Mouse (Mus musculus): Measurements from ENCODE around the gene Unc119. TPM values are rescaled to one million over a fixed set of nuclear protein-coding genes. Genes with fewer than 3 reads are reported as not detected.

Gene Unc119
- 115 and 123 TPM in 2 replicates for total RNA-seq (2023)

DNA sequence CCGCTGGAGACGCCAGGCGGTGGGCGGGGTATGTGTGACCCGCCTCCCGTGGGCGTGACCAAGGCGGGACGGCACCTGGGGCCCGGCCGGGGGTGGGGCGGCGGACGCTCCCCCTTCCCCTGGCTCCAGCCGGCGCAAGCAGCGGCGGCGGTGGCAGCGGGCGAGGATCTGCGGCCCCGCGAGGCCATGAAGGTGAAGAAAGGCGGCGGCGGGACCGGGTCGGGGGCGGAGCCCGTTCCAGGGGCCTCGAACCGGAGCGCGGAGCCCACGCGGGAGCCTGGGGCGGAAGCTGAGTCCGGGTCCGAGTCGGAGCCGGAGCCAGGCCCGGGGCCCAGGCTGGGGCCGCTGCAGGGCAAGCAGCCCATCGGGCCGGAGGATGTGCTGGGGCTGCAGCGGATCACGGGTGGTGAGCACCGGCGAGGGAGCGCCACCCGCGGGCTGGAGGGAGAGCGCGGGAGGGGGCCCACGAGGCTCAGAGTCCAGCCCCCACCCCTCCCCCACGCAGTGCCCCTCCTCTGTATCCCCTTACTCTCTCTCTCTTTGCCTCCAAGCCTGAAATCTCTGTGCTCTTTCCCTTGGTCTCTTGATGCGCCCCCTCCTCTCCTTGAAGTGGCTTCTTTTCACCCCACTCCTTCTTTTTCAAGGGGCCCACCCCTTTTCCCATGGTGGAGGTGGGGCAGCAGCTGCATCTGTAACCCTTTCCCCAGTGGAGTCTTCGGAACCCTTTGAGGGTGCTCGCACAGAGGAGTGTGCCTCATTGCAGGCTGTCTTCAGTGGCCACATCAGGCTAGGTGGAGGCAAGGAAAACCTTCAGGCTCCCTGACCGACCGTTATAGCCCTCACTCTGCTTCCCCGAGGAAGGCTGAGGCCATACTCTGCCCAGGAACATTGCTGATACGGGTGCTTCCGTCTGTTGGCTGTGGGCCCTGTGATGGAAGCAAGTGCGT lies at the start of gene Unc119:
Unc119 (plus strand) TSS at position 102 of the 947 bp plus-strand sequence.

DNA sequence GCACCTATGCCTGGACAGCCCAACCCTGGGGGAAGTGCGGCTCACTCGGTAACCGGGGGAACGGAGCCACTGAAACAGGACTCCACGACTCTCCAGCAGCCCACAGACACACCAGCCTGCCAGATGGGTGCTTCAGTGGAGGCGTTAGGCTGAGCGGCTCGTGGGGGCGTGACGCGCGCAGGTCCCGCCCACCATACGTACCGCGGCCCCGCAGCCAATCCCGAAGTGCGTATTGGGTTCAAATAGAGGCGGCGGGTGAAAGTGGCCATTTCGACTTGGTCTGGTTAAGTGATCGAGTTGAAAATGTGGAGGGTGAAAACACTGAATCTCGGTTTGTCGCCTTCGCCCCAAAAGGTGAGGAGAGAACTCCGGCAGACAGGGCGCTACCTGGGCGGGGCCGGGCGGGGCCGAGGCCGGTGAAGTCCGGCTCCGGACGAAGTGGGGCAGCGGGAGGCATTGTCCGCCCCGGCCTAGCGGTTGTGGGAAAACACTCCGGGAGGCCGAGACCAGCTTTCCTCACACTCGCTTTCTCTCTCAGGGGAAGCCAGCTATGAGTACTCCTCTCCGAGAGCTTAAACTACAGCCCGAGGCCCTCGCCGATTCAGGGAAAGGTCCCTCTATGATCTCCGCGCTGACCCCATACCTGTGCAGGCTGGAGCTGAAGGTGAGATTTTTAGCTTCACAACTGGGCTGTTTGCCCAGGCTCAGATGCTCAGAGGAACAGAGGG lies 41.8 kb upstream of the Unc119 start, which contains the start of gene Spag5:
Spag5 (plus strand) TSS at position 173 of the 728 bp plus-strand sequence.

DNA sequence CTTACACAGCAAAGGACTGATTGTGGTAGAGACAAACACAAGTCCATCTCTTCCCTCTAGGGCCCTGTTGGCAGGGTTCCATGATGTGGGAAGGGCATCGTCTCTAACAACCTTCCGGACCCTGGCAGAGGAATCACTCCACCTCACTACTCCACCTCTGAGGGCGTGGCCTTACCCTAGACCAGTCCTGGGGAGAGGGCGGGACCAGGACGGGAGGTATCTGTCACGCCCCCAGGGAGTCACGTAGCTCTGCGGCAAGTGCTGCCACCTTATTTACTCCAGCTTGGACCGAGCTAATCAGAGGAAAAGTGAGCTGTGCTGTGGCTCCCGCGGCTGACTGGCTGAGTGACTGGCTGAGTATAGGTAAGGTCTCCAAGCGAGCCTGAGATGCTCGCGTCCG lies 20.4 kb upstream of the Unc119 start, which contains the start of gene Aldoc:
Aldoc (plus strand) TSS at position 109 of the 400 bp plus-strand sequence.

DNA sequence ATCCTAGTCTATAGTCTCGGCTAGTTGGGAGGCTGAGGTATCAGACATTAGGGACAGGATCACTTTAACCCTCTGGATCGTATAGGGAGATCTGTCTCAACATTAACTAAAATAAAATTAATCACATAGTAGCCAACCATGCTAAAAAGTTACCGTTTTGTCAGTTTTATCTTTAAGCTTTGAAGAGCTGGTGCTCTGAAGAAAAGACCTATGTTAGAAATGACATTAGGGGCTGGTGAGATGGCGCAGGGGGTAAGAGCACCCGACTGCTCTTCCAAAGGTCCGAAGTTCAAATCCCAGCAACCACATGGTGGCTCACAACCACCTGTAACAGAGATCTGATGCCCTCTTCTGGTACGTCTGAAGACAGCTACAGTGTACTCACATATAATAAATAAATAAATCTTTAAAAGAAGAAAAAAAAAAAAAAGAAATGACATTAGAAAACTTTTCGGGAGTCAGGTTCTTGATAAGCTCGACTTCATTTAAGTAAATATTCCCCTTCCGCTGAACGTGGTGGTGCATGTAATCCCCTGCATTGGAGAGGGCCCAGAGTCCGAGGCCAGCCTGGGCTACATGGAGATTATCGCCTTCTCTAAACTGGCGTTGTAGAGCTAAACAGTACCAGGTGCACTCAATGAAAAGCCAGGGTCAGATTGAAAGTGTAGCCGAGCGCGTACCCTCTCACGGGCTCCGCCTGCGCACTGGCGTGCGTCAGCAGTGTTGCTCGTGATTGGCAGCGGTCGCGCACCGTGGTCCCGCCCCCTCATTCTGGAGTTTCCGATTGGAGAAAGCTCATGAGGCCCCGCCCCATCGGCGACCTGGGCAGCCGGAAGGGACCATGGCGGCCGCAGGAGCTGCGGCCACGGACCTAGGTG lies 15.4 kb upstream of the Unc119 start, which contains the start of gene Pigs:
Pigs (plus strand) TSS at position 782 of the 878 bp plus-strand sequence.

DNA sequence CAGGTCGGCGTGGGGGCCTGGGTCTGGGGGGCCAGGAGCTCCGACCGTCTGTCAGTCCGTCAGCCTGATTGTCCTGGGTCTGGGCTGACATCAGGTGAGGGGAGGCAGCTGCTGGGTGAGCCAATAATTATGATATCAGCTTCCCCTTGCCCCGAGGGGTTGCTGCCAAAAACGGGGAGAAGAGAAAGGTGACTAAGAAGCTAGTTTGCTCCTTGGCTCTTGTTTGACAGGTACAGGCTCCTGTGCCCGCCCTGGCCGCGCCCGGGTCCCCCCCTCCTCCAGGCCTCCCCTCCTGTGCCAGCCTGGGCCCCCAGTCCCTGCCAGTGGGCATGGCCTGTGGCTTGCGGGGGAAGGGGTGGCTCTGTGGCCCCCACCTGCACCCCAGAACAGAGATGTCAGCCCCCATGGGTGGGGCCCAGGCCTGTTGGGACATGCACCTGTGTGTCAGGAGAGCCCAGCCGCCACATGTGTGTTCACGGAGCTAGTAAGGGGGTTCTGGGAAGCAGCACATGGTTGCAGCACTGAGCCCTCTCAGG lies 43.3 kb downstream of the Unc119 start, which contains the start of gene Foxn1:
Foxn1 (minus strand) TSS at position 51 of the 536 bp plus-strand sequence.

Other genes with a start within 250 kb of the Unc119 start
- 48.2 and 54.2 TPM in 2 replicates for gene Fam222b, start 248.8 kb upstream of the Unc119 start, total RNA-seq (2023)
- gene Traf4, start 177.9 kb upstream of the Unc119 start, total RNA-seq (2023), result 2.9 and 3.7 TPM in 2 replicates
- gene Nek8, start 166.8 kb upstream of the Unc119 start, total RNA-seq (2023), result 3.6 and 3.9 TPM in 2 replicates
- 6.2 and 12.3 TPM in 2 replicates for gene Tlcd1, start 166.8 kb upstream of the Unc119 start, total RNA-seq (2023)
- gene Rpl23a, start 159.9 kb upstream of the Unc119 start, total RNA-seq (2023), result 588 and 767 TPM in 2 replicates
- gene Rab34, start 155.1 kb upstream of the Unc119 start, total RNA-seq (2023), result 0.93 and 9.1 TPM in 2 replicates
- 0.66 and 2.1 TPM in 2 replicates for gene Proca1, start 150.1 kb upstream of the Unc119 start, total RNA-seq (2023)
- gene Sdf2, start 97.7 kb upstream of the Unc119 start, total RNA-seq (2023), result 41.3 and 43.1 TPM in 2 replicates
- gene Supt6, start 97.5 kb upstream of the Unc119 start, total RNA-seq (2023), result 55.6 and 76.7 TPM in 2 replicates
- 45.5 and 59.1 TPM in 2 replicates for gene 2610507B11Rik, start 81.7 kb upstream of the Unc119 start, total RNA-seq (2023)
- gene BC030499, start 52.6 kb upstream of the Unc119 start, total RNA-seq (2023), result not detected in 2 replicates
- gene Spag5, start 42.0 kb upstream of the Unc119 start, total RNA-seq (2023), result 61.2 and 103 TPM in 2 replicates
- gene Aldoc, start 20.5 kb upstream of the Unc119 start, total RNA-seq (2023), result 2.1 and 2.5 TPM in 2 replicates
- 34.3 and 40.8 TPM in 2 replicates for gene Pigs, start 15.1 kb upstream of the Unc119 start, total RNA-seq (2023)
- not detected in 2 replicates for gene Foxn1, start 43.1 kb downstream of the Unc119 start, total RNA-seq (2023)
- not detected in 2 replicates for gene Slc13a2, start 78.7 kb downstream of the Unc119 start, total RNA-seq (2023)
- 0.47 and 0.86 TPM in 2 replicates for gene Slc46a1, start 122.2 kb downstream of the Unc119 start, total RNA-seq (2023)
- gene Sarm1, start 154.3 kb downstream of the Unc119 start, total RNA-seq (2023), result 0.09 and 0.60 TPM in 2 replicates
- gene Vtn, start 155.6 kb downstream of the Unc119 start, total RNA-seq (2023), result not detected in 2 replicates
- gene Sebox, start 160.0 kb downstream of the Unc119 start, total RNA-seq (2023), result not detected in 2 replicates
- gene Tmem199, start 168.7 kb downstream of the Unc119 start, total RNA-seq (2023), result 12.7 and 18.9 TPM in 2 replicates
- 14.5 and 18.5 TPM in 2 replicates for gene Poldip2, start 168.7 kb downstream of the Unc119 start, total RNA-seq (2023)
- 6.4 and 8.4 TPM in 2 replicates for gene Tnfaip1, start 192.8 kb downstream of the Unc119 start, total RNA-seq (2023)
- 24.9 and 28.1 TPM in 2 replicates for gene Ift20, start 192.9 kb downstream of the Unc119 start, total RNA-seq (2023)
- gene Tmem97, start 207.3 kb downstream of the Unc119 start, total RNA-seq (2023), result 7.9 and 9.4 TPM in 2 replicates